Mouse (Mus musculus): ENCODE data around the gene Acoxl. TPM values are rescaled to one million over a fixed set of nuclear protein-coding genes. Genes with fewer than 3 reads are reported as not detected.

Gene Acoxl
- polyA plus RNA-seq, 1 experiment from 2014 or later: 0.06 TPM

DNA sequence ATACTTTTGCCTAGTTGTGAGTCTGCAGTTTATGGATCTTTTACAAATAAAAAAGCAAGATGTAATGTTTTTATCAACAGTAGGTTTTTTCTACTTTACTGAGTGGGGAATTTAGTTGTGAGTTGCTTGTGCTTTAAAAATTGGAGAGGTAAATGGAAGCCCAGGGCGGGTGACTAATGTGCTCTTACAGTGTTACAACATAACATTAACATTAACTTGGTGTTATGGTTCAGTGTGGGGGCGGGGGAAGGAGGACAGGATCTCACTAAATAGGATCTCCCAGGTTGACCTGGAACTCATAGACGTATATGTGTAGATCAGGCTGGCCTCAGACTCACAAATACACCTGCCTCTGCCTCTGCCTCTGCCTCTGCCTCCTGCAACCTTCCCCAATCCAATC, 306.8 kb downstream of the Acoxl start:
- WGBS: 70% methylated on average over 3 of the region's 3 CpGs
- no peak for ATAC-seq (ENCODE audit: low FRiP score, low read depth)

DNA sequence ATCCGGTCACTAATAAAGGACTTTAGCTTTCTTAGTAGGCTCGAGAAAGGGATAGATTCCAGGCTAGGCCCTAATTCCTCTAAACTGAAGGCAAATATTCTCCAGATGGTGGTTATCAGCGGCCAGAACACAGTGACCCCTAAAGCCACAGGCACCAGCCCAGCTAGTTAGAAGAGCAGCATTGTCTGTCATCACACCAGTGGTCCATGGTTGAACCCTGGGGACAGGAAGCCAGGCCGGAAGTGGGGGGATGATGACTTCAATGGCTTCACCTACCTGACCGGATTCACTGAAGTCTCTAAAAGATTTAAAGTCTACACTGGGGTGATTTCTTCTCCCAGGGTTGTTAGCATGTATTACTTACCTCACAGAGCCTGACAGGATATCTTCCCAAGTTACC, 310.9 kb downstream of the Acoxl start:
- ATAC-seq (ENCODE audit: low FRiP score, low read depth): no peak
- H3K4me3 ChIP-seq: no peak overlapping the region
- WGBS: 78% methylated on average over 5 of the region's 5 CpGs
- peaks cover 24% of the 10 kb centered on the region for H3K4me1 ChIP-seq
- no peaks in the 10 kb centered on the region for H3K27me3 ChIP-seq
- H3K4me2 ChIP-seq (replicated peaks): no peak overlapping the region
- no peak overlapping the region for H3K27ac ChIP-seq
- H3K9ac ChIP-seq: no peak overlapping the region
- H3K36me3 ChIP-seq: peaks cover 64% of the 10 kb centered on the region
- H3K9me3 ChIP-seq: no peaks in the 10 kb centered on the region

More for the DNA sequence above, 306.8 kb downstream of the Acoxl start:
- Histone ChIP-seq H3K4me3 (no peak overlapping the region), H3K9ac (no peak overlapping the region), H3K9me3 (no peaks in the 10 kb centered on the region), H3K4me1 (peaks cover 2% of the 10 kb centered on the region), H3K36me3 (peaks cover 64% of the 10 kb centered on the region), H3K4me2 (replicated peaks) (no peak overlapping the region), H3K27ac (no peak overlapping the region), H3K27me3 (no peaks in the 10 kb centered on the region)

- H3K4me2 ChIP-seq (replicated peaks): no peak overlapping the region
- ATAC-seq (ENCODE audit: low FRiP score, low read depth): no peak
- H3K4me3 ChIP-seq: no peak overlapping the region
- peaks cover 42% of the 10 kb centered on the region for H3K4me1 ChIP-seq
- no peaks in the 10 kb centered on the region for H3K27me3 ChIP-seq
- no peak overlapping the region for H3K9ac ChIP-seq
- peaks cover 68% of the 10 kb centered on the region for H3K36me3 ChIP-seq
- 86% methylated on average over 9 of the region's 9 CpGs for WGBS
- H3K27ac ChIP-seq: no peak overlapping the region
- no peaks in the 10 kb centered on the region for H3K9me3 ChIP-seq
Measured at GRCm38 (mm10) chr2:128152211-128152610, 313.5 kb downstream of the Acoxl start.

- Histone ChIP-seq H3K27me3 (no peaks in the 10 kb centered on the region), H3K4me2 (replicated peaks) (no peak overlapping the region), H3K4me1 (peaks cover 50% of the 10 kb centered on the region), H3K9ac (no peak overlapping the region), H3K9me3 (no peaks in the 10 kb centered on the region), H3K36me3 (peaks cover 68% of the 10 kb centered on the region), H3K4me3 (no peak overlapping the region), H3K27ac (no peak overlapping the region)
- no peak for ATAC-seq (ENCODE audit: low FRiP score, low read depth)
- WGBS: 77% methylated on average over 16 of the region's 16 CpGs
Measured at GRCm38 (mm10) chr2:128152845-128153550, 314.3 kb downstream of the Acoxl start.

DNA sequence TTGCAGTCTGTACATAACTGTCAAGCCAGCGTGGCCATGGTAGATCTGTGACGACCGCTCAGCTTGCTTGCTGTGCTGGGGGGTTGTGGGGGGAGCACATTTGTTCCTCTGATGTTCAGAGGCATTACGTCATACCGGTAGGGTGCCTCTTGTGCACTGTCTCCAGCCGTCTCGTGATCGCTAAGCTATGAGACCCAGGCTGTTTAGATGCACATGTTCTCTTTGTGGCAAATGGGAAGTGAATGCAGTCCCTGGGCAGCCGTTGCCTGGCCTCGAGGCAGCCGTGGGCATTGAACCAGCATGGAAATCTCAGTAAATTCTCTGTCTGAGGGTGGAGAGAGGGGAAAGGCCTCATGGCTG, 314.9 kb downstream of the Acoxl start:
- Histone ChIP-seq H3K27ac (no peak overlapping the region), H3K36me3 (peaks cover 66% of the 10 kb centered on the region), H3K4me3 (no peak overlapping the region), H3K27me3 (no peaks in the 10 kb centered on the region), H3K9me3 (no peaks in the 10 kb centered on the region), H3K4me1 (peaks cover 55% of the 10 kb centered on the region), H3K9ac (no peak overlapping the region), H3K4me2 (replicated peaks) (no peak overlapping the region)
- no peak for ATAC-seq (ENCODE audit: low FRiP score, low read depth)
- 73% methylated on average over 11 of the region's 11 CpGs for WGBS

- no peak for ATAC-seq (ENCODE audit: low FRiP score, low read depth)
- no peak overlapping the region for H3K9ac ChIP-seq
- peaks cover 67% of the 10 kb centered on the region for H3K36me3 ChIP-seq
- H3K9me3 ChIP-seq: no peaks in the 10 kb centered on the region
- no peak overlapping the region for H3K4me3 ChIP-seq
- H3K4me1 ChIP-seq: peaks cover 73% of the 10 kb centered on the region
- no peak overlapping the region for H3K4me2 ChIP-seq (replicated peaks)
- WGBS: 94% methylated on average over 13 of the region's 13 CpGs
- no peak overlapping the region for H3K27ac ChIP-seq
- H3K27me3 ChIP-seq: no peaks in the 10 kb centered on the region
Measured at GRCm38 (mm10) chr2:128155412-128156066, 316.9 kb downstream of the Acoxl start.

DNA sequence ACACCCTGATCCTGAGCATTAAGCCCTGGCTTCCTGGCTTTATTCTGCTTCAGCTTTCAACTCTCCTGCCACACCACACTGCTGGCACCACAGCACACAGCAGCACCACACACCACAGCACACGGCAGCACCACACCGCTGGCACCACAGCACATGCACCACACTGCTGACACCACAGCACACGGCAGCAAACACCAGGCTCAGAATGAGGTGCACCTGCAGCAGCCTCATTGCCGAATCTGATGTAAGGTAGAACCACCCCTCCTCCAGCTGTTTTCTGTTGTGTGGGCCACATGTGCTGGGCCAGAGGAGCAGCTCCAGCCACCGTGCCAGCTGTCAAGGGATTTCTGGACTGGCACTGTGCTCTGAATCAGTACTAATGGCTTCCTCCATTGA, 317.4 kb downstream of the Acoxl start:
- H3K4me2 ChIP-seq (replicated peaks): no peak overlapping the region
- no peak overlapping the region for H3K27ac ChIP-seq
- H3K9ac ChIP-seq: no peak overlapping the region
- H3K27me3 ChIP-seq: no peaks in the 10 kb centered on the region
- H3K4me3 ChIP-seq: no peak overlapping the region
- ATAC-seq (ENCODE audit: low FRiP score, low read depth): no peak
- H3K36me3 ChIP-seq: peaks cover 62% of the 10 kb centered on the region
- 75% methylated on average over 5 of the region's 5 CpGs for WGBS
- no peaks in the 10 kb centered on the region for H3K9me3 ChIP-seq
- H3K4me1 ChIP-seq: peaks cover 73% of the 10 kb centered on the region

GRCm38 (mm10) chr2:128156557-128157412, 318.1 kb downstream of the Acoxl start:
- Histone ChIP-seq H3K27ac (peak overlapping the region; percentile 22; the same call in 1 of the 2 replicates), H3K27me3 (no peaks in the 10 kb centered on the region), H3K36me3 (peaks cover 60% of the 10 kb centered on the region), H3K9me3 (no peaks in the 10 kb centered on the region), H3K4me1 (peaks cover 68% of the 10 kb centered on the region), H3K4me2 (replicated peaks) (no peak overlapping the region), H3K4me3 (no peak overlapping the region), H3K9ac (no peak overlapping the region)
- ATAC-seq (ENCODE audit: low FRiP score, low read depth): no peak
- 76% methylated on average over 12 of the region's 12 CpGs for WGBS

GRCm38 (mm10) chr2:128158734-128159410, 320.2 kb downstream of the Acoxl start:
- peak overlapping the region; percentile 49; the same call in 1 of the 2 replicates for H3K27ac ChIP-seq

GRCm38 (mm10) chr2:128159619-128160125, 321.0 kb downstream of the Acoxl start:
- no peak overlapping the region for H3K4me3 ChIP-seq
- ATAC-seq (ENCODE audit: low FRiP score, low read depth): no peak
- 58% methylated on average over 7 of the region's 7 CpGs for WGBS
- no peak overlapping the region for H3K4me2 ChIP-seq (replicated peaks)
- no peak overlapping the region for H3K27ac ChIP-seq
- H3K4me1 ChIP-seq: peaks cover 49% of the 10 kb centered on the region
- H3K9me3 ChIP-seq: no peaks in the 10 kb centered on the region
- H3K27me3 ChIP-seq: no peaks in the 10 kb centered on the region
- peak overlapping the region; percentile 19; the same call in 1 of the 2 replicates for H3K9ac ChIP-seq
- peaks cover 53% of the 10 kb centered on the region for H3K36me3 ChIP-seq

More at GRCm38 (mm10) chr2:128158734-128159410, 320.2 kb downstream of the Acoxl start:
- no peaks in the 10 kb centered on the region for H3K27me3 ChIP-seq
- H3K36me3 ChIP-seq: peaks cover 59% of the 10 kb centered on the region
- H3K4me1 ChIP-seq: peaks cover 50% of the 10 kb centered on the region
- H3K4me2 ChIP-seq (replicated peaks): 0 out of 2 replicates have a peak overlapping the region, but pooled peaks have one; percentile 19
- H3K9ac ChIP-seq: no peak overlapping the region
- no peaks in the 10 kb centered on the region for H3K9me3 ChIP-seq
- ATAC-seq (ENCODE audit: low FRiP score, low read depth): no peak
- no peak overlapping the region for H3K4me3 ChIP-seq
- WGBS: 83% methylated on average over 17 of the region's 17 CpGs

DNA sequence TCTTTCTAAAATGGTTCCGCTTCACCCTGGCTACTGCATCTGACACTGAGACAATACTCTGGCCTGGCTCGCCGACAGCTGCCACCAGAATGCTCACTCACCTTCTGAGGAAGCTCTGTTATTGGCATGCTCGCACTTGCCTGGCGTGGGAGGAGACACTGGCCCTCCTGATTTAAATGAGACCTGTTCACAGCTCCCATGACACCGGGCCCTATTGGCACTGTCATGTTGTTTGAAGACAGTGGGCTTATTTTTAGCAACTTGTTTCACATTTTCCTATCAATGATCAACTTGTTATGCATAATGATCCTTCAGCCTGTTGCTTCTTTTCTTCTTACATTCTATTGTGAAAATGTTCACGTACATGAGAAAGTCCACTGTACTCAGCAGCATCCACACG, 324.5 kb downstream of the Acoxl start:
- Histone ChIP-seq H3K4me1 (peaks cover 29% of the 10 kb centered on the region), H3K36me3 (peaks cover 29% of the 10 kb centered on the region), H3K9me3 (no peaks in the 10 kb centered on the region), H3K4me3 (no peak overlapping the region), H3K9ac (no peak overlapping the region), H3K27ac (no peak overlapping the region), H3K27me3 (no peaks in the 10 kb centered on the region), H3K4me2 (replicated peaks) (no peak overlapping the region)
- no peak for ATAC-seq (ENCODE audit: low FRiP score, low read depth)
- WGBS: 79% methylated on average over 8 of the region's 8 CpGs

All from limb, embryonic 13.5 days (tissue).